Mouse (Mus musculus) small intestine, adult 10 weeks (tissue): ENCODE measurements around the gene Tnks1bp1. TPM values are rescaled to one million over a fixed set of nuclear protein-coding genes. Genes with fewer than 3 reads are reported as not detected.

ENCODE experiments used
- polyA plus RNA-seq: library from polyadenylated mRNA; stranded (reverse); fragments of 350-450 nt; fragmentation: Illumina TruSeq; extraction: RNeasy Lipid Tissue Mini Kit (QIAGEN cat#74804); gene quantifications from one replicate; pipeline ENCODE4 v1.2.3, GENCODE M21; 2014; ENCODE audit warnings: low replicate concordance

Gene Tnks1bp1
- 0.59 TPM for polyA plus RNA-seq

GRCm38 (mm10) chr2:85047596-85048167 lies at the start of gene Tnks1bp1:
Gene Tnks1bp1, plus strand, starts transcription at chr2:85048022.

GRCm38 (mm10) chr2:85037047-85038026 lies 10.5 kb upstream of the Tnks1bp1 start, which contains the start of the genes Ssrp1 and P2rx3:
Gene Ssrp1, plus strand, starts transcription at chr2:85037234.
Gene P2rx3, minus strand, starts transcription at chr2:85037462.

Other genes starting within 250 kb of the Tnks1bp1 start
- gene Ube2l6, start 249.2 kb upstream of the Tnks1bp1 start, polyA plus RNA-seq: 142 TPM
- gene Smtnl1, start 225.4 kb upstream of the Tnks1bp1 start, polyA plus RNA-seq: not detected
- gene Timm10, start 221.0 kb upstream of the Tnks1bp1 start, polyA plus RNA-seq: 0.74 TPM
- gene Slc43a1, start 209.2 kb upstream of the Tnks1bp1 start, polyA plus RNA-seq: 0.45 TPM
- gene Rtn4rl2, start 161.3 kb upstream of the Tnks1bp1 start, polyA plus RNA-seq: not detected
- gene Slc43a3, start 111.4 kb upstream of the Tnks1bp1 start, polyA plus RNA-seq: 20.7 TPM
- not detected for gene Prg2, start 67.6 kb upstream of the Tnks1bp1 start, polyA plus RNA-seq
- gene Prg3, start 59.8 kb upstream of the Tnks1bp1 start, polyA plus RNA-seq: not detected
- gene Ssrp1, start 10.8 kb upstream of the Tnks1bp1 start, polyA plus RNA-seq: 64.7 TPM
- not detected for gene P2rx3, start 10.6 kb upstream of the Tnks1bp1 start, polyA plus RNA-seq
- 5.5 TPM for gene Aplnr, start 88.2 kb downstream of the Tnks1bp1 start, polyA plus RNA-seq
- 3.0 TPM for gene Lrrc55, start 149.2 kb downstream of the Tnks1bp1 start, polyA plus RNA-seq